Mouse (Mus musculus): ENCODE data around the gene Cul4b.
"Not testable (repeated sequence)": the region's sequence is repeated elsewhere in the genome, so short reads cannot be mapped to it uniquely, and the experiment has no call there.

Gene Cul4b

GRCm38 (mm10) chrX:38576078-38576477 is at the start of gene Cul4b:
Gene Cul4b (minus strand): TSS chrX:38576196.
- in situ Hi-C loops (cut with MboI, MseI): no loop called here

GRCm38 (mm10) chrX:38600995-38601369 is 25.0 kb upstream of the Cul4b start:
- in situ Hi-C loops (cut with MboI, MseI): loop anchor here in 1 of 2 experiments (10.0 kb wide), 1 partner anchor 56 kb away; no protein-coding TSS in a partner anchor

GRCm38 (mm10) chrX:38600177-38600994 is 24.4 kb upstream of the Cul4b start, which contains the start of gene Mcts1:
Gene Mcts1 (plus strand): TSS chrX:38600578.
- in situ Hi-C loops (cut with MboI, MseI): loop anchor here in 1 of 2 experiments (10.0 kb wide), 1 partner anchor 56 kb away; no protein-coding TSS in a partner anchor

- in situ Hi-C loops (cut with MboI, MseI): no loop called here
These were observed 17.3 kb upstream of the Cul4b start for GRCm38 (mm10) chrX:38593180-38593889.

- in situ Hi-C loops (cut with MboI, MseI): no loop called here
These were observed 15.8 kb upstream of the Cul4b start for GRCm38 (mm10) chrX:38591749-38592148.

GRCm38 (mm10) chrX:38589827-38590226 is 13.8 kb upstream of the Cul4b start:
- in situ Hi-C loops (cut with MboI, MseI): no loop called here

- in situ Hi-C loops (cut with MboI, MseI): no loop called here
These were observed 7.3 kb upstream of the Cul4b start for GRCm38 (mm10) chrX:38583261-38583660.

- in situ Hi-C loops (cut with MboI, MseI): no loop called here
These were observed 5.1 kb upstream of the Cul4b start for GRCm38 (mm10) chrX:38581140-38581539.

GRCm38 (mm10) chrX:38566521-38567205 is 9.3 kb downstream of the Cul4b start:
- in situ Hi-C loops (cut with MboI, MseI): no loop called here

GRCm38 (mm10) chrX:38565176-38565542 is 10.8 kb downstream of the Cul4b start:
- in situ Hi-C loops (cut with MboI, MseI): no loop called here

- in situ Hi-C loops (cut with MboI, MseI): no loop called here
These were observed 11.3 kb downstream of the Cul4b start for GRCm38 (mm10) chrX:38564542-38565175.

GRCm38 (mm10) chrX:38563941-38564541 is 12.0 kb downstream of the Cul4b start:
- in situ Hi-C loops (cut with MboI, MseI): no loop called here

- in situ Hi-C loops (cut with MboI, MseI): loop anchor here in 1 of 2 experiments (10.0 kb wide), 1 partner anchor 882 kb away; no protein-coding TSS in a partner anchor
These were observed 22.7 kb downstream of the Cul4b start for GRCm38 (mm10) chrX:38553255-38553654.

- in situ Hi-C loops (cut with MboI, MseI): loop anchor here in 1 of 2 experiments (25.0 kb wide), 1 partner anchor 398 kb away; no protein-coding TSS in a partner anchor
These were observed 61.4 kb downstream of the Cul4b start for GRCm38 (mm10) chrX:38514556-38514955.

GRCm38 (mm10) chrX:38504846-38505245 is 71.2 kb downstream of the Cul4b start:
- in situ Hi-C loops (cut with MboI, MseI): loop anchor here in 1 of 2 experiments (5.0 to 25.0 kb wide), 2 partner anchors 152 to 407 kb away; no protein-coding TSS in a partner anchor

GRCm38 (mm10) chrX:38502182-38502581 is 73.8 kb downstream of the Cul4b start:
- in situ Hi-C loops (cut with MboI, MseI): loop anchor here in 1 of 2 experiments (25.0 kb wide), 1 partner anchor 410 kb away; no protein-coding TSS in a partner anchor

- in situ Hi-C loops (cut with MboI, MseI): not testable (repeated sequence)
These were observed 90.5 kb downstream of the Cul4b start for GRCm38 (mm10) chrX:38485464-38485863.

All from T-helper 17 cell (primary cell).